Mouse (Mus musculus): Measurements from ENCODE around the gene Cklf.

DNA sequence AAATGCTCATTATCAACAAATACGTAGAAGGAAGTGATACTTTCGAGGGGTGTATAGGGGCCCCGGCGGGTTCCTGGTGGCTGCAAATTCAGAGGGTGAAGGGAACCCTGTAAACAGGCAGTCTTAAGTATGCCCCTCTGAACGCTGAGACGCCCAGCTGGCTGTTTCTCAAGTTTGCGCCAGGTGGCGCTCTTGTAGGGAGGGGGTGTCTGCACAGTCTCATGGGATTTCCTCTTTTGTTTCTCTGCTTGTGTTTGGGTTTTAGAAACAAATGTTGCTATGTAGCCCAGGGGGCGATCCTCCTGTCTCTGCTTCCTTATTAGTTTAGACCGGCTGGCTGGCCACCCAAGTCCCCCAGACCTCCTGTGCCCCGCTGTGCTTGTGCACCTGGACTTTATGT, 31.6 kb upstream of the Cklf start:
- TF ChIP-seq CTCF (IDR thresholded peaks at IDR 0.05; ENCODE audit: borderline replicate concordance, extremely low read depth, insufficient read depth, insufficient read length) (peak; percentile 64), POLR2A (IDR thresholded peaks at IDR 0.05; ENCODE audit: borderline replicate concordance, extremely low read depth, insufficient read depth, insufficient read length, poor library complexity, severe bottlenecking) (no peak)

Data from brain, embryonic 14.5 days (tissue).